Mouse (Mus musculus): Measurements from ENCODE around the gene Atad5.
"Not testable (repeated sequence)": the region's sequence is repeated elsewhere in the genome, so short reads cannot be mapped to it uniquely, and the experiment has no call there.

The Atad5 gene

GRCm38 (mm10) chr11:80183054-80183704, 94.0 kb downstream of the Atad5 start:
- not testable (repeated sequence) for DNase-seq (ENCODE audit: low read depth)

GRCm38 (mm10) chr11:80183705-80184255, 94.6 kb downstream of the Atad5 start, which contains the start of gene Rnf135:
Gene Rnf135, plus strand, starts transcription at chr11:80183851.
- DNase-seq (ENCODE audit: low read depth): peak; percentile 75

DNA sequence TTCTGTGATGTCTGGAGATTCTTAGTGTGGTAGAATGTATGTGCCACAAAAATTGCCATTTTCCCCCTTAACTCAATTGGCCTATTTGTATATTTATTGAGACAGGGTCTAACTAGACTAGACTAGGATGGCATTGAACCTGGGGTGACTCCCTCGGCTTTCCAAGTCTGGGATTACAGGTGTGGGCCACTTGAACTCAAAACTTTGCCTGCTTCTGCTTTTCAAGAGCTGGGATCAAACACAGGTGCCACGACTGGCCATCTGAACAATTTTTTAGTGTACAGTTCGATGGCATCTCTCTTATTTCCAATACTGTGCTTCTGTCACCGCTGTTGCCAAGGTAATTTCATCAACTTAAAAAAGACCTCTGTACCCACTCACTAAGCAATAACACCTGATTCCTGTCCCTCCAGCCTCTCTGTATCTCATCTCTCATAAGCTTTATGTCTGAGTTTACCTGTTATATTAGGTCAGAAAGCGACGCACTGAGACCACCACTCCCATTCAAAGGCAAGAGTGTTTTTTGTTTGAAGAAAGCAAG, 95.4 kb downstream of the Atad5 start:
- no peak for DNase-seq (ENCODE audit: low read depth)

Measured in c-Kit-positive CD71-positive TER-119-negative erythroid progenitor cells, embryonic 14.5 days (primary cell).